ENCODE assay signal across 24 mouse cellular contexts in genomic region chr10:122264070-122264469, GRCm38 (mm10).
"Had no signal": no experiment of that assay in that cellular context is flagged by ENCODE, and none has a peak within 500 bp of the region (broad histone marks: within the 10 kb centered on the region; RNA-seq: fewer than 3 reads in every experiment).

No protein-coding gene starts in this region.

- ATAC-seq: hindbrain, embryonic 16.5 days; inflammation-experienced regulatory T-cells, adult 6 months; intestine, embryonic 15.5 days; intestine, postnatal 0 days had no signal

- DNase-seq: gastrocnemius, adult 2 months; gastrocnemius, postnatal 10 days; gastrocnemius, postnatal 25 days; heart, adult 2 months; heart, postnatal 10 days; heart, postnatal 4 days; kidney, adult 18-20 months; kidney, adult 8-10 months; kidney, postnatal 10 days; kidney, postnatal 25 days; kidney, postnatal 4 days; liver had no signal

- H3K36me3 ChIP-seq: hindbrain, embryonic 10.5 days; hindbrain, embryonic 12.5 days; intestine, embryonic 15.5 days; limb, embryonic 10.5 days; limb, embryonic 12.5 days had no signal

- H3K9ac ChIP-seq: hindbrain, embryonic 12.5 days; hindbrain, embryonic 14.5 days; intestine, embryonic 15.5 days; limb, embryonic 12.5 days had no signal

- H3K27ac ChIP-seq: gastrocnemius, adult 2 months; heart, adult 2 months; hindbrain, embryonic 10.5 days; hindbrain, embryonic 12.5 days; hindbrain, embryonic 14.5 days; intestine, embryonic 15.5 days; layer of hippocampus, adult 2 months; left cerebral cortex, adult 2 months; limb, embryonic 10.5 days; limb, embryonic 12.5 days had no signal

- H3K4me3 ChIP-seq: gastrocnemius, adult 2 months; heart, adult 2 months; hindbrain, embryonic 10.5 days; hindbrain, embryonic 12.5 days; intestine, embryonic 15.5 days; layer of hippocampus, adult 2 months; left cerebral cortex, adult 2 months; limb, embryonic 10.5 days; limb, embryonic 12.5 days had no signal

- H3K9me3 ChIP-seq: hindbrain, embryonic 10.5 days; hindbrain, embryonic 12.5 days; intestine, embryonic 15.5 days; limb, embryonic 10.5 days; limb, embryonic 12.5 days had no signal

- H3K4me2 ChIP-seq: heart, embryonic 11.5 days; hindbrain, embryonic 12.5 days; hindbrain, embryonic 14.5 days; intestine, embryonic 15.5 days; limb, embryonic 12.5 days had no signal

- H3K4me1 ChIP-seq: hindbrain, embryonic 10.5 days; hindbrain, embryonic 12.5 days; intestine, embryonic 15.5 days; limb, embryonic 10.5 days had no signal

- H3K27me3 ChIP-seq: hindbrain, embryonic 12.5 days; intestine, embryonic 15.5 days; limb, embryonic 12.5 days had no signal
